Mouse (Mus musculus) CD4-positive, CD25-positive, alpha-beta regulatory T cell, adult 2 months (primary cell): ENCODE data around the gene Tsen54.

ENCODE experiments used
- DNase-seq: peaks from one replicate; pipeline ENCODE4 v3.0.0-alpha.2; 2012; ENCODE audit warnings: low read depth, low spot score

Gene Tsen54

DNA sequence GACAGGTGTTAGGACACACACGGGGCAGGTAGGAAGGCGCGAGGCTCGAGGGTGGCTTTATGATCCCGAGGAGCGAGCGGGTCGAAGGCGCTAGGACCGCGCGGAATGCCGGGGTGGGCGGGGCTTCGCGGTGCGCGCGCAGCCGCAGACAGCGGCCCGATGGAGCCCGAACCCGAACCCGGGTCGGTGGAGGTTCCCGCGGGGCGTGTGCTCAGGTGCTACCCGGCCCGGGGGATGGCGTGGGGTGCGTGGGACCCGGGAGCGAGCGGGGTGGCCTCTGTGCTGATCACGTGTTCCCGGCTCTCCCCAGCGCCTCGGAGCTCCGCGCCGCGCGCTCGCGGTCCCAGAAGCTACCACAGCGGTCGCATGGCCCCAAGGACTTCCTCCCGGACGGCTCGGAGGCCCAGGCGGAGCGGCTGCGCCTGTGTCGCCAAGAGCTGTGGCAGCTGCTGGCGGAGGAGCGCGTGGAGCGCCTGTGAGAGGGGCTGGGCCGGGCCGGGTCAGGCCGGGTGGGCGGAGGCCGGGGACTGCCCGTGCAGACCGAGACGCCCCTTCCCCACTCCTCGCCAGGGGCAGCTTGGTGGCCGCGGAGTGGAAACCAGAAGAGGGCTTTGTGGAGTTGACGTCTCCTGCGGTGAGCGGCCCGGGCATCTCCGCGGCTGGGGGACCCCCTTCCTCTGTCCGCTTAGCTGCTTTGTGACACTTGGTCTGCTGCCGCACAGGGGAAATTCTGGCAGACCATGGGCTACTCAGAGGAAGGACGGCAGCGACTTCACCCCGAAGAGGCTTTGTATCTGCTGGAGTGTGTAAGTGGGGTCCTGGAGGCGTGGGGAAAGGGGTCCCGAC lies at the start of gene Tsen54:
TSS of gene Tsen54 (plus strand) at position 120 of the 846 bp plus-strand sequence.
- peak; percentile 91 for DNase-seq

DNA sequence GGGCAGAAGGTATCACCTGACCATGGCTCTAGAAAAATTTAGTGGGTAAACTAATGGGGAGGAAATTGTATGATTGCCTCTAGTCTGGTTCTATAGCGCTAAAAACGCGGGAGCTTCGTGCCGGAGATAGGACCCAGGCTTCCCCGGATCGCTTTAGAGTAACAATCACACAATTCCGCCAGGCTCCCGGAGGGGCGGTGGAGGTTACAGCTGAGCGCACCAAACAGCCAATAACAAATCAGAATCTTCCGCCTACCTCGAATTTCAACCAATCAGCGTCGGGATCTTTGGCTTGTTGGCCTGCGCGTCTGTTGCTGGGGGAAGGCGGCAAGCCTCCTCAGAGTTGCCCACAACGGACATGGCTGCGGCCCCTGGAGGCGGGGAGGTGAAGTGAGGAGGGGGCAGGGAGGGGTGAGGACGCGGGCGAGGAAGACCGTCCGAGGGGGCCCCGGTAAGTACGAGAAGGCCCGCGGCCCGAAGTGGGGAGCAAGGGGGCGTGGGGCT lies 49.4 kb upstream of the Tsen54 start, which contains the start of gene Tmem94:
TSS of gene Tmem94 (plus strand) at position 331 of the 504 bp plus-strand sequence.
- peak; percentile 98 for DNase-seq

DNA sequence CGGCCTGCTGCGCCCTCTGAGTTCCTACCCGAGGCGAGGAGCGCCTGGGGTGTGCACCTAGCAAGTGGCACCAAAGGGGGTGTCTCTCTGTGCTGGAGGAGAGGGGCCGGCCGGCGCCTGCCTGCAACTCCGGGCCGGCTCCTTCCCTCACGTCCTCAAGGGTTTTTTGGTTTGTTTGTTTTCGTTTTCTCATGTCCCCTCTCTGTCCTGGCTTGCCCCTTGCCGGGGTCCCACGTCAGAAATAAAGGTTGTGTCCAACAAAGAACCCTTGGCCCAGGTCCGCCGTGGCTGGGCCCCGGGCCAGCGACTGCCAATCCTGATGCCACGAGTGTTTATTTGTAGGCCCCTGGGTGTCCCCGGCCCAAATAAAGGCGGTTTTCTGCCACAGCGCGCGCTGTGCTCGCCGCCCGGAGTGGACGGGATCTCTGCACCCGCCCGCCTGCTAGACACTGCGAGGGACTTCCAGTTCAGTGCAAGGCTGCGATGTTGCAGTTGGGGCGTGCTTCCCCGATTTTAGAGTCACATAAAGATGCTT lies 48.9 kb upstream of the Tsen54 start:
- peak; percentile 40 for DNase-seq

DNA sequence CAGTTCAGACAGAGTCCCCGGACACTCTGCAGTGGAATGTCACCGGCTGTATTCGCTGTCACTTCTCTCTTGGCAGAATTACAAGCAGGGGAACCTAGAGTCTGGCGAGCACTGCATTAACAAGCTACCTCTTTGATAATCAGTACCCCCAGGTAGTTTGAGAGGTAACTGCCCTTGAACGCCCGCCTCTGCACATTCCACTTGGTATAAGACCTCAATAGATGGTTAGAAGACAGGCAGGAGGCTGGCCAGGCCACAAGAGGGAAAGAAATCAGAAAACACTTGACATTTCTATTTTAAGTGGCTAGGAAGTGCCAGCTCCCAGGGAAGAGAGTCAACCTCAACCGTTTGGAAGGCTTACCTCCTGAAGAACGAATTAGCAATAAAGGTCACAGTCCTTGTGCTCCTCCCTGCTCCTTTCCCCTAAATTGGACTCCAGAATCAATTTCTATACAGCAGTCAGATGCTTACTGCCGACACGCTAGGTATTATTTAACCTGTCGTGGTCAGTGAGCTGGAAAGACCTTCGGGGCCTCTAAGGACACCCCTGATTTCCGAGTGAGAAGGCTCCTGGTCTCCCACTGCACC lies 48.1 kb upstream of the Tsen54 start:
- no peak for DNase-seq

DNA sequence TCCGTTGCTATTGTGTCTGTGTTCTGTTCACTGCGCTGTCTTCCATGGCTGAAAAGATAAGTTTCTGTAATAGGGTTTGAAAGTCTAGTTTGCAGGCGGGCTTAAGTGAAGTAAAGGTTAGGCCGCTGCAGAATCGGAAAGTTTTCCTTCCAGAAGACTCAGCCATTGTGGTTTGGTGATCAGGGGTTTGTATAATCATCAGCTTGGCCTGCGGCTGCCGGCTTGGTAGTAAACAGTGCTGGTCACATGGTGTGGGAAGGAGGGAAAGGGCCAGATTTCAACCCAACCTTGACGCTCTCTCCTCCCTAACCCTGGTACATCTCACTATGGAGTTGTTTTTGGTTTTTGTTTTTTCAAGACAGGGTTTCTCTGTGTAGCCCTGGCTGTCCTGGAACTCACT lies 47.5 kb upstream of the Tsen54 start:
- no peak for DNase-seq

DNA sequence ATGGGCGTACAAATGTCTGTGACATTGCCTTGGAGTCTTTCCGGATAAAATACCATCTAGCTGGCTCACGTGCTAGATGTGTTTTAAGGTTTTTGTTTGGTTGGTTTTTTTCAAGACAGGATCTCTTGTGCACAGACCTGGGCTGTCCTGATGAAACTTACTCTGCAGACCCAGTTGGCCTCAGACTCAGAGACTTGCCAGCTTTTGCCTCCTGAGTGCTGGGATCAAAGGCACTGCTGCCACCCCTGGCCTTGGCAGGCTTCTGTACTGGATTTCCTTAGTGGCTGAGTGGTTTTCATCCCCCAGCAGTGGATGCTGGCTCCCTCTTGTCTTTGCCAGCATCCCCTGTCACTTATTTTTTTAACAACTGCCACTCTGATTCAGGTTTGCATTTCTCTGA lies 45.6 kb upstream of the Tsen54 start:
- DNase-seq, result no peak

DNA sequence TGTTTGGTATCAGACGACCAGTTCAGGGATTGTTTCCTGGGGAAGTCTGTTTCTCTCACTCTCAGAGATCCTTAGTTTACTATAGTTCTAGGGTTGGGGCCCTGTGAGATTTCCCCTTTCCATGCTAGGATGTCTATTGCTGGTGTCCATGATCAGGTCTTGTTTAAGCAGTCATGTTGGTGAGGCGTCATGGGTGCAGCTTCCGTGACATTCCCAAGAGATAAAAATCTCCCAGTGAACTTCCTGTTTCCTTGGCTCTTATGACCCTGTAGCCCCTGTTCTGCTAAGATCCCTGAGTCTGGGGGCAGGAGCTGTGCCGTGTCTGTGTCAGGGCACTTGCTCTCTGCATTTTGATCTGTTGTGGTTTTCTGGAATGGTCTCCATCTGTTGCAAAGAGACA lies 39.9 kb upstream of the Tsen54 start:
- no peak for DNase-seq

DNA sequence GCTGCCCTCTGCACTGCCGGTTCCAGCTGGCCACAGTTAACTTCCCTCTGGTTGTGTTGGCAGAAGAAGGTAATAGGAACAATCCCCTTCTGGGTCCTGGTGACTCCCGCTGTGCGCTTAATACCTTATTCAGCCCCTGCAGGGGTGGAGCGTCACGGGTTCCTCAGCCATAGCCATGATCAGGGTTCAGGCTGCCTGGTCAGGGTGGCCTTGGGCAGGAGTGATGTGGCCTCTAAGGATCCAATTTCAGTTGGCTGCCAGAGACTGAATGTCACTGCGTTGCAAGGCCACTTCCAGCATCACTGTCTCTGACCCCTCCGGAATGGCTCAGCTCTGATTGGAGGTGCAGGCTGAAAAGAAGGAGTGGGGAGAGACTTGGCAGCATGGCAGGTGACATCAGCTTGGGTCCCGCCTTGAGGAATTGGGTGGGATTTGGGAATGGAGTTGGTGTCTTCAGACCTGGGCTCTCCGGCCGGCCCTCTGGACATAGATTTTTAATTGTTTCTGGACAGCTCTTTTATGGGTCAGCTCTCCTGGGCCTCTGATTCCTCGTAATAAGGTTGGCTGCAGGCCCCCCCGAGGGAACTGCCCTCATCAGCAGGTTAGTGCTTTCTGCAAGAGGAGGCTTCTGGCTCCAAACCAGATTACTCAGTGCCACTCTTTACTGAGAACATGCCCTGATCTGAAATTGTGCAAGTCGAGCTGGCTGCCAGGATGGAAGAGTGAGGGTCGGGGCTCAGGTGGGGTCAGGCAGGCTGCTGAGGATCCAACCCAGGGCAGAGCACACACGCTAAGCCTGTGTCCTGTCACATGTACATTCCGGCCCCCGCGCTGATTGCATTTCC lies 38.5 kb upstream of the Tsen54 start:
- DNase-seq, result no peak

DNA sequence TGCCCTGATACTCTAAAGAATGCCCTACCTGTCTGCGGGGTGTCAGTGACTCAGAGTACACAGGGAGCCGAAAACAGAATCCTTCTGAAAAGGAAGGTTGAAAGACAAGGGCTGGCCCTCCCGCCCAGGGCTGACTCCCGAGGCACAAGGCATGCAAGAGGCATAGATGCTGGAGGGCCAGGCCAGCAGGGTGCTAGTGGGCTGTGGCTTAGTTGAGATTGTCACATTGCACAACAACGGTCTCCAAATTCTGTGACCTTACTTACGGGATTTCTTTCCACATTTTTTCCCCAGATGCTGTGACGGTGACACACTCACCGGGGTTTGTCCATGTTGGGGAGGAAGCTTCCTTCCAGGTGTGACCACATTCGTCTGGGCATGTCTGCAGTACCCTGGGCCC lies 37.6 kb upstream of the Tsen54 start:
- DNase-seq, result no peak

DNA sequence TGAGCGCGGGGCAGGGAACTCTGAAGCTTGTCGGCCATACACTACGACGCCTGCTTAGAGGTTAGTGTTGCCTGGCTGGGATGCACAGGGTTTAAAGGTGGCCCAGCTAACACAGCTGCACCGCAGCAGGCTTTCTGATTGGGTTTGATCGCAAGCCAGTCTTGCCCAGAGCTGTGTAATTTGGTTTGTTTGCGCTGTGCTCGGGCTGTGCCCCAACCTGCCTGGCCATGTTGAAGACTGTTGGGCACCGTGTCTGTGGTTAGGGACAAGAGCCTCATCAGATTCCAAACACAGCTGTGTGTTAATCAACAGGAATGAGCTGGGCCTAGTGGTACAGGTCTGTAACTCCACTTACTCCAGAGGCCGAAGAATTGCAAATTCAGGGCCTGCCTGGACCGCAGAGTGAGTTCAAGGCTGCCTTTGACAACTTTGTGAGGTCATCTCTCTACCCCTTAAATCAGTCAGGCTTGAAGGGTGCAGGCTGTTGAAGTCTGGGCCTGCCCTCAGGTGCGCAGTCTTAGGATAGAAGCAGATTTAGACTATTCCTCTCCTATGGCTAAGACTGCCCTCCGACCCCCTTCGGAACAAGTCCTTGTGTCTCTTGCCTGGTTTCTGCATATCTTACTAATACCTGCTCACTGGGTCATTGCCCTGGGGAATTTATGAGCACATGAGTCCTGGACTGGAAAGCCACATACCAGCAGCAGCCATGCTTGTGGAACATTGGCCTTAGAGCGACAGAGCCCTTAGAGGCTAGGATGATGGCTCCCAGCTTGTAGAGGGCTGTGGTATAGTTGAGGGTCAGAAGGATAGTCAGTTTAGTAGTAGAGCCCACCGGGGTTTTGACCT lies 36.8 kb upstream of the Tsen54 start:
- DNase-seq, result no peak

DNA sequence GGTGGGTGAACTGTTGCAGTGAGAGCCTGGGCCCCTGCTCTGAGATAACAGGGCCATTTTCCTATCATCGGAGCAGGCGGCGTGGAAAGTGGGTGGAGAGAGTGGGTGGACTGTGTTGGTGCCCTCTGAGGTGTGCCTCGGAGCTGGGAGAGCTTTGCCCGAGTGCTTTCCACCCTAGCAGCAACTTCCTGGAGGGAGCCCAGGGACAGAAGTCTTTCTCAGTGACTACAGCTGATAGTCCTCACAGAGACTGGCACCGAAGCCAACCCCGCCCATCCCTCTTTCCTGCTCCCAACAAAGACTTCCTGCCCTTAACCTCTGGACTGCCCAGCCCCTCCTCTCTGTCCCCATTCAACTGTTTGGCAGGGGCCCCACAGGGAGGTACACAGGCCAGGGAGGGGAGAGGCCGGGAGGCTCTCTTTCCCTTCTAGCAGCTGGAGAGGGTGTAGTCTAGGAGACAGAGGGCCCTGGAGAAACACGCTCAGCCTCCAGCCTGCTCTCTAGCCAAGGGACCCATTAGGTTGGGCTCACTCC lies 35.4 kb upstream of the Tsen54 start:
- peak; percentile 16 for DNase-seq

DNA sequence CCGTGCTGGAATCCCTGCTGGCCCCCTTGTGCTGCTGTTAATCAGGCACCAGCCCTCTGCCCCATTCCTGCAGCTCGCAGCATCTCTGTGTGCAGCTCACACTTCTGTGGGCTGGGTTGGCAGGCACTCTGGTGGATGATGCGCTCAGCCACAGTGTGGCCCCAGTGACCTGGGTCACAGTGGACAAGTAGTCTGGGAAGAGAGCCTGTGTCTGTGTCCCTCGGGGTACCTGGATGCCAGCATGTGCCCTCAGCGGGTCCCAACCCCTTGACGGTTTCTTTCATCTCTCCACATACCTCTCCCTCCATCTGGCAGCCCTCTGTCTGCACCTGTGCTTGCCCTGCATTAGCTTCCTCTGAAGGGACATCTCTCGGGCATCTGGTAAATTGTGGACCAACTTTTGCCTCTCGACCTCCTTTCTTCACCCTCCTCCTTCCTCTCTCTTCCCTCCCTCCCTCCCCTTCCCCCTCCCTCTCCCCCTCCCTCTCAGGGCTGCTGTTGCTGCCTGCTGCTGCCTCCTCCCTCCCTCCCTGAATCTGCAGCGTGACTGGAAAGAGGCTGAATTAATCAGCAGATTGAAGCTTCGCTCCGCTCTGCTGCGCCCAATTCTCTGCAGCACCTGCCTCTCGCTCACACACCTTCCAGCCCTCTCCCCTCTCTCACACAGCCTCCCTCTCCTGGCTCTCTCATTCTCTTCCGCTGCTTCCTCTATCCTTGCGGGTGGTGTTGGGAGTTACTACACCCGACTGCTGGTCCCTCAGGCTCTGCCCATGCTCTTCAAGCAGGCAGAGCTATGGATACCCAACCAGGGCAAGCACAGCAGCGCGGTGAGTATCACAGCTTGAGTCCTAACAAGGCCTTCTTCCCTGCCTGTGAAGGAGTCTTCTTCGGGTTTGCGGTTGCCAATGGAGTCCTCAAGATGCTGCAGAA lies 34.1 kb upstream of the Tsen54 start:
- DNase-seq, result no peak

DNA sequence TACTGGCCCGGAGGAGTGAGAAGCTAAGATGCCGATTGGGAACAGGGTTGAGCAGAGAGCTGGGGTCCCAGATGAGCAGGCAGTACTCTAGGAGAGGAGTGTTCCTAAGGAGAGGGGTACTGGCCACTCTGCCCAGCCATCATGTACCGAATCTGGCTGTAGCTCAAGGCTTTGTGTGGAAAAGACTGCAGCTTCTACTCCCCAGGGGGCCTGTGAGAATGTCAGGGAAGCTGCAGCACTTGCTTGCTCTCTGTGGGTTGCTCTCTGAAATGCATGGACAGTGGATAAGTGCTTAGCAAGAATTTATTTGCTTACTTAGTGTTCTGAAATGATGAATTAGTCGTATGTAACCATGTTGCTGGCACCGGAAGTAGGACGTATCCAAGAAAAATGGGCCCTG lies 28.1 kb upstream of the Tsen54 start:
- DNase-seq, result no peak

DNA sequence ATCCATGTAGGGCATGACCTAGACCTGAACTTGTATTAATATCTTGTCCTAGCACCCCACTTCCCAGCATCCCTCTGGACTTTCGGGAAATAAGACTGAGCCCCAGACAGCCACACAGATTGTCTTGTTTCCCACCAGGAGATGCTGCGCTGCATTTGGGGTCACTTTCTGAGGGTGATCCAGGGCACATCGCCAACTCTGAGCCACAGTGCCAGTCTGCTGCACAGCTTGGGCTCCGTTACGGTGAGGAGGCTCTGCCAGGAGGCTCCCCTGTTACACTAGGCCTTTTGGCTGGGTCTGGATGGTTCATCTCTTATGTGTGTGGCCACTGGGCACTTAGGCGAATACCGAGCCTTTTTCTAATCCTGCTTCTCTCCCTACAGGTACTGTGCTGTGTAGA lies 24.7 kb upstream of the Tsen54 start:
- no peak for DNase-seq

DNA sequence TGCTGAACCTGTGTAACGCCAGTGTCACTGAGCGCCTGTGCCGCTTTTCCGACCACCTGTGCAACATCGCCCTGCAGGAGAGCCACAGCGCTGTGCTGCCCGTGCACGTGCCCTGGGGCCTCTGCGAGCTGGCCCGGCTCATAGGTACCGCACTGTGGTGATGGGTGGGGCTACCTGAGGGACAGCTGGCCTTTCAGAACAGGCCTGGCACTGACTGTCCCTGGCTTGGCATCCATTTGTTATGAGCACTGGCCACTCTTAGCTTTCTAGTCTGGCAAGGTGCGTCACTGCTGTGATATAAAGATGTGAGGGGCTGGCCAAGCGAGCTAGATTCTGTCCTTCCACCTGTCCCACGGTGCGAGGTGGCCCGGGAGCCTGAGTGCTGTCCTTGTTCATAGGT lies 22.6 kb upstream of the Tsen54 start:
- DNase-seq, result no peak

DNA sequence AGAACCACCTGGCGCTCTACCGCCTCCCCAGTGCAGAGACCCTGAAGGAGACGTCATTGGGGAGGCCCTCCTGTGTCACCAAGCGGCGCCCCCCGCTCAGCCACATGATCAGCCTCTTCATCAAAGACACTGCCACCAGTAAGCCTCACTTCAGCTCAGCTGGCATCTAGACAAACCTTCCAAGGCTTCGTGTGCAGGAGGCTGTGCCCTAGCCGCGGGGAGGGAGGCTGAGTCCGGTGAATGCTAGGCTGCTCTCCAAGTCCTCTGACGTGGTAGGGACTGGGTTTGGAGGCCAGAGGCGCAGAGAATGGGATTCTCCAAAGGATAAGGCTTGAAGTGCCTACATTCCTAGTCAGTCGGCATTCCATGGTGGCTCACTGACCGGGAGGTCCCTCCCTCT lies 22.2 kb upstream of the Tsen54 start:
- DNase-seq, result no peak

DNA sequence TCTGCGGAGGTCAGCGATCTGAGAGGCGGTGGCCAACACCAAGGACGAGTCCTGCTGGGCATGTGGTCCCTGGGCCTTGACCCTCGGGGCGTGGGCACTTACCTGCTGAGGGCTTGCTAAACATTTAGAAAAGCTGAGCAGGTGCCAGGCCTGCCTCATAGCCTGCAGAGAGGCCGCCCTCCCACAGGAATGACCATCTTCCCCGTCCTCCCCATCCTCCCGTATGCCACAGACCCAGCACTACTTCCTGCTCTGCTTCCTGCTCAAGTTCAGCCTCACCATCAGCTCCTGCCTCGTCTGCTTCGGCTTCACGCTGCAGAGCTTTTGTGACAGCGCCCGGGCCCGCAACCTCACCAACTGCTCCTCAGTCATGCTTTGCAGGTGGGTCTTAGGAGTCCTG lies 17.6 kb upstream of the Tsen54 start:
- no peak for DNase-seq

DNA sequence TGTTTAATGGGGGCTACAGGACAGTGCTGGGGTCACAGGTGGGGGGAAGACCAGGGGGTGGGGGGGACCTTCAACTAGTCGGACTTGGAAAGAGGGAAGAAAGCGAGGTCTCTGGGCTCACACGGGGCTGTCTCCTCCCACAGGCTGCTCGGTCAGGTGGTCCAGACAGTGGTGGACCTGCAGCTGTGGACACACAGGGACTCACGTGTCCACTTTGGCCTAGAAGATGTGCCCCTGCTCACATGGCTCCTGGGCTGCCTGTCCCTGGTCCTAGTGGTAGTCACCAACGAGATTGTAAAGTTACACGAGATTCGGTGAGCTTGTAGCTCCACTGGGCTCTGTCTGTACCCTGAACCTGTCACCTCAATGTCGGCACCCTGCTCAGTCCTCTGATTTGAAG lies 16.9 kb upstream of the Tsen54 start:
- no peak for DNase-seq

DNA sequence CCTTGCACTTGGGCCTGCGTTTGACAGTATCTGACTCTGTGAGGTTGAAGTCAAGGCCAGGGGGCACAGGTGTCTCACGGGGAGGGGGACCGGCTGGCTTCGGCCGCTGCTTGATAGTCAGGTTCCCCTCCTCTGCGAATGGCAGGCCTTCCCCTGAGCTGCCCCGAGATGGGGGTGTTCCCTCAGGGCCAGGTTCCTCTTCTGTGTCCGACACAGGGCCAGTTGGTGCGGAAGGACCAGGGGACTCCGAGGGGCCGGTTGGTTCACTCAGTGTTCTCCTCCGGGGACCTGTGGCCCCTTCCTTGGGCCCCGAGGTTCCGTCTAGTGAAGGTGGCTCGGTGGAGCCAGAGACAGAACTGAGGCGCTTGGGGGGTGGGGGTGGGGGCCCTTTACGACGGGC lies 13.5 kb upstream of the Tsen54 start:
- no peak for DNase-seq
